Mouse (Mus musculus): ENCODE data around the gene Ctnnd2.

Ctnnd2 gene

GRCm38 (mm10) chr15:30548263-30548662, 375.9 kb downstream of the Ctnnd2 start:
- DNase-seq: no peak

- DNase-seq: no peak
Measured at GRCm38 (mm10) chr15:30550956-30551355, 378.6 kb downstream of the Ctnnd2 start.

DNA sequence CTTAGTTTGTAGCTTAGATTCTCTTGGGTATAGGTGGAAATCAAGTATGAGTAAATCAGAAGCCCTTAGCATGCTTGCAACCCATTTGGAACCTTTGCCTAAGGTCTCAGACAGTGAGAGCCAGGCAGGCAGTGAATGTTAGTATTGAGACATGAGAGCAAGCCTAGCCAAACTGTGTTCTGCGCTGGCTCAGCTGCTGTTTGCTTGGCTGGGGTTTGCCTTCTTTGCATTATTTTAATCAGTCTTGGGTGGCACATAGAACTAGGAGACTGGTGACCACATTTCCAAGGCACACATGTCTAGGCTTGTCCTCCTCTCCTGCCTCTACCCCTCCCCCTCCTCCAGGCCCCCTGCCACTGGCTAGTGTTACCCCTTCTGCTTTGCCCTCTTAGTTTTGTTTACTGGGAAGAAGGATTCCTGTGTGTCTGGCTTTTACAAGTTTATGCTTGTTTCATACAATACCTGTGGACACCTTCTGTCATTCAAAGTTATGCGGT, 381.6 kb downstream of the Ctnnd2 start:
- no peak for DNase-seq

GRCm38 (mm10) chr15:30555787-30556186, 383.4 kb downstream of the Ctnnd2 start:
- DNase-seq: no peak

GRCm38 (mm10) chr15:30562375-30562774, 390.0 kb downstream of the Ctnnd2 start:
- DNase-seq: no peak

GRCm38 (mm10) chr15:30564594-30564993, 392.2 kb downstream of the Ctnnd2 start:
- no peak for DNase-seq

GRCm38 (mm10) chr15:30570254-30570800, 397.9 kb downstream of the Ctnnd2 start:
- DNase-seq: peak; percentile 60

GRCm38 (mm10) chr15:30587446-30587845, 415.1 kb downstream of the Ctnnd2 start:
- no peak for DNase-seq

DNA sequence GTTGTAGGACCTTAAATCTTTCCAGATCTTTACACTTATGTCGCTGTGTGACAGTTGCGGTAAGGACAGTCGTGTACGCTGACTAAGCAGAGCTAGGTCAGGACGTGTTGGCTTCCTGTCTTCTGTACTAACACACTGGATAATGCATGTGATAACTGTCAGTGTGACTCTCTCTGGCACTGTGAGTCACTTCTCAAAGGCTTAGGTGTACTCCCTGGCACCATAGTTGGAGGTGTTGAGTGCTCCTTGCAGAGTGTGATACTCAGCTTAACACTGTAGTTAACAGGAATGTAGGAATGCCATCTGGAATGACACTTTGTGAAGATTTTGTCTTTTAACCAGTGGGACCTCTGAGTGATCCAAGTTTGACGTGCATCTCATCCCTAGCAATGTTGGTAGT, 418.5 kb downstream of the Ctnnd2 start:
- peak; percentile 20 for DNase-seq

GRCm38 (mm10) chr15:30595507-30595906, 423.1 kb downstream of the Ctnnd2 start:
- no peak for DNase-seq

- no peak for DNase-seq
Measured at GRCm38 (mm10) chr15:30610613-30611012, 438.2 kb downstream of the Ctnnd2 start.

DNA sequence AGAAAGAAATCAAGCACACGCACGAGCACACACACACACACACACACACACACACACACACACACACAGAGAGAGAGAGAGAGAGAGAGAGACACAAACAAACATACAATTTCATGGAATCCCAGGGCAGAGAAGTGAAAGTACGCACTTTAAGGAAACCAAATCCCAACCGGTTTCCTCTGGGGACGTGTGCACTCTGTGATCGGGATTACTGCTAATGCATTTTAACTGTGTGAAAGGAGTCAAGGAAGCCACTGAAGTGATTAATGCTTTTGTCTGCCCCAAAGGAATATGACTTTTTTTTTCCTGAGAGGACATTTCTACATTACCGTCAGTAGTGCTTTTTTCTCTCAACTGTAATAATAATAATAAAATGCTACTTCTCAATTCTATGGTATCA, 443.1 kb downstream of the Ctnnd2 start:
- no peak for DNase-seq

GRCm38 (mm10) chr15:30616861-30617260, 444.5 kb downstream of the Ctnnd2 start:
- no peak for DNase-seq

GRCm38 (mm10) chr15:30617932-30618331, 445.5 kb downstream of the Ctnnd2 start:
- no peak for DNase-seq

GRCm38 (mm10) chr15:30628524-30628923, 456.1 kb downstream of the Ctnnd2 start:
- DNase-seq: no peak

- no peak for DNase-seq
Measured at GRCm38 (mm10) chr15:30632113-30632735, 459.8 kb downstream of the Ctnnd2 start.

DNA sequence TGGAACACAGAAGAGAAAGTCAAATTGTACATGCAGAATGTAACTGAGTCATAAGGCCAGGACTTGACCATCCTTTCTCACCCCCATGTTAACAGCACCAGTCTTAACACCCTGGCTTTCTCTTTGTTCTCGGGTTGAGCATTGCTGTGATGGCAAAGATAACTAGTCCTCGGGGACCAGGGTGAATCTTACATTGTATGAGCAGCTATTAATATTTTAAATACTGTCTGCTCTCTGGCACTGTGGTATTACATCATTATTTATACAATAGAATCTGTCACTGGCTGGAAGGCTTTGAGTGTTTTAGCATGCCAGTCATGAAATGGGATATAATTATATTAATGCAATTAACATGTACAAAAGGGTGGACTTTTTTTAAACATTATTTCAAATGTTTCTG, 461.5 kb downstream of the Ctnnd2 start:
- DNase-seq: no peak

- no peak for DNase-seq
Measured at GRCm38 (mm10) chr15:30634522-30634921, 462.1 kb downstream of the Ctnnd2 start.

GRCm38 (mm10) chr15:30640651-30641050, 468.3 kb downstream of the Ctnnd2 start:
- no peak for DNase-seq

DNA sequence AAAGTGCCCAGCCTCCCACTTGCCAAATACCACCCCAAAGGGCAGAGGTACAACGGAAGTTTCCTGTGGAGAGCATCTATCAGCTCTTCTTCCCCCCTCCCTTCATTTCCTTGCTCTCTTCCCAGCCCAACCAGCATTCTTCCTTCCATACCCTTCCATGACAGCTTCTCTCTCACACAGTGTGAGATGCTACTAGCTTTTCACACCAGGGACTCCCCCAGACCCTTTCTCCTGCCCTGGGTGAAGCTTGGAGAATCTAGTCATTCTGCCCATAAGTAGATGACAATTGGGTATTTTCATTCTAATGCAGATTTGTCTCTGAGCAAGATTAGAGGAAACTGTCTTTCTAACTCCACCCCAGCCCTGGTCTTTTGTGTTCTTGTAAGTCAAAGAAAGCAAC, 473.3 kb downstream of the Ctnnd2 start:
- no peak for DNase-seq

GRCm38 (mm10) chr15:30646501-30647431, 474.4 kb downstream of the Ctnnd2 start:
- DNase-seq: peak; percentile 37

DNA sequence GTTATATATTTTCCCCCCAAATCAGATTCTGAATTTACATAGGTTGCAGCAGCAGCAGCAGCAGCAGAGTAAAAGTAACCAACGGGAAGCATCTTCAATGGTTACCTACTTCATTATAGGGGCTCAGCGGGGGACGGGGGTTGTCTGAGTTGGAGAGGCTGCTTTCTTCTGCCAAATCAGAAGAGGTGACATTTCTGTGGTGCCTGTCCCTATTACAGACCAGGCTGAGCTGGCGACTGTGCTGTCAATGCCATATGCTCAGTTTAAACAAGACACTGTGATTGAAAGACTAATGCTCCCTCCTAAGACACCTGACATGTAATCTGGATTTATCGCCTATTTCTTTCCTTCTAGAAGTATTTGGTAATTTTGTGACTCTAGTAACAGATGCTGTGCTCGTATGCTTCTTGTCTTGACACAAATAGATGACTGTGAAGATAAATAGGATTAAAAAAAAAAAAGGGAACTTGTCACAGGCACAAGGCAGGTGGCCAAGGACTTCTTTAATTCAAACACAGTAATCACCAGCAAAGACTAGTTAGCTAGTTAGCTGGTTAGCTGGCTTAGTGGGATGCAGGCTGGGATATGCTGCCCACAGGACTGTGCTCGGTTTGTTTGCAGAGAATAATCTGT, 475.4 kb downstream of the Ctnnd2 start:
- no peak for DNase-seq

GRCm38 (mm10) chr15:30649964-30650363, 477.6 kb downstream of the Ctnnd2 start:
- no peak for DNase-seq

Measured in right cerebral cortex, adult 18-20 months (tissue).